Mouse (Mus musculus): ENCODE measurements around the gene Rpgrip1.

DNA sequence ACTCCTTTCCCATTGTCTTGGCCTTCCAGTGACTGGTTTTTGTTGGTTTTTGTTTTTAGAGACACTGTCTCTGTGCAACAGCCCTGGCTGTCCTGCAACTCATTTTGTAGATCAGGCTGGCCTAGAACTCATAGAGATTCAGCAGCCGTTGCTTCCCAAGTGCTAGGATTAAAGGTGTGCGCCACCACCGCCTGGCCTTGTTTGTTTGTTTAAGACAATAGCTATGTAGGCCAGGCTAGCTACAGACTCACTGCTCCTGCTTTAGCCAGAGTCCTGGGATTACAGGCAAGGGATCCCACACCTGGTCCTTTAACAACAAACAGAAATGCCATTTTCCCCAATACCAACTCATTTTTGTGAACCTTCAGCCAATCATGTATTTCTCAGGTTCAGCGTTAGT is at the start of gene Rpgrip1:
- TF ChIP-seq CTCF (IDR thresholded peaks at IDR 0.05; ENCODE audit: borderline replicate concordance, insufficient read depth, low read length) (no peak), POLR2A (IDR thresholded peaks at IDR 0.05; ENCODE audit: low read depth, low read length) (no peak)

Measured in embryonic fibroblast, embryonic 13.5 days (primary cell).